In genomic region chr7:145139100-145139499, GRCm38 (mm10) we compare ENCODE assay signal across 23 mouse cellular contexts.
A peak's percentile ranks its signal among the peaks of the same experiment; 100 is the strongest.
DNase-seq lines count a peak whose midpoint lies in the region; ATAC-seq and TF ChIP-seq lines count a peak whose summit lies in the region.
"Had no signal": no experiment of that assay in that cellular context is flagged by ENCODE, and none has a peak within 500 bp of the region (broad histone marks: within the 10 kb centered on the region; RNA-seq: fewer than 3 reads in every experiment).

No protein-coding gene starts in this region.

- H3K4me1 ChIP-seq in lung, postnatal 0 days (ENCODE audit: insufficient read depth, low read depth, low read length) = no peaks in the 10 kb centered on the region
- no peaks in the 10 kb centered on the region for H3K4me1 ChIP-seq in lung, adult 2 months (ENCODE audit: control insufficient read depth, insufficient read depth, low read length)
- H3K4me1 ChIP-seq: heart, embryonic 13.5 days had no signal

- no peak for TF ChIP-seq CTCF in lung, postnatal 0 days (IDR thresholded peaks at IDR 0.05)
- no peak for TF ChIP-seq CTCF in lung, adult 2 months (IDR thresholded peaks at IDR 0.05; ENCODE audit: insufficient read depth, low read length)

- no peaks in the 10 kb centered on the region for H3K36me3 ChIP-seq in lung, postnatal 0 days (ENCODE audit: insufficient read depth, low read length)
- H3K36me3 ChIP-seq: embryonic facial prominence, embryonic 10.5 days; G1E; heart, embryonic 13.5 days; hindbrain, embryonic 12.5 days had no signal

- H3K9me3 ChIP-seq in lung, postnatal 0 days (ENCODE audit: low read length) = peaks cover 8% of the 10 kb centered on the region; the same call in 1 of the 2 replicates

- no peak overlapping the region for H3K9ac ChIP-seq in lung, postnatal 0 days (replicated peaks; ENCODE audit: low read depth)
- H3K9ac ChIP-seq: forebrain, embryonic 13.5 days; forebrain, postnatal 0 days; heart, embryonic 13.5 days; hindbrain, embryonic 12.5 days had no signal

- 65% methylated on average over 1 of the region's 1 CpGs for WGBS in lung, postnatal 0 days
- WGBS in lung, adult 2 months = 44% methylated on average over 1 of the region's 1 CpGs

- no peak overlapping the region for H3K4me2 ChIP-seq in lung, postnatal 0 days (replicated peaks; ENCODE audit: low read depth, low read length)
- H3K4me2 ChIP-seq: forebrain, embryonic 13.5 days; heart, embryonic 13.5 days; hindbrain, embryonic 12.5 days had no signal

- H3K27me3 ChIP-seq in lung, postnatal 0 days (replicated peaks; ENCODE audit: insufficient read depth, low read length) = no peaks in the 10 kb centered on the region
- H3K27me3 ChIP-seq: forebrain, embryonic 13.5 days; heart, embryonic 13.5 days; hindbrain, embryonic 12.5 days had no signal

- no peak for TF ChIP-seq EP300 in lung, postnatal 0 days (IDR thresholded peaks at IDR 0.05)

- peak; percentile 23 for DNase-seq in lung, postnatal 0 days (ENCODE audit: low spot score)
- no peak for DNase-seq in lung, adult 2 months
- DNase-seq in ES-CJ7 (ENCODE audit: low read depth, low spot score) = peak; percentile 100
- peak; percentile 98 for DNase-seq in ZHBTc4 (ENCODE audit: low read depth, low spot score)
- DNase-seq in cerebellum, postnatal 36 days = no peak
- DNase-seq: adrenal gland, adult 2 months; adrenal gland, postnatal 25 days; B cell, adult 2 months; cerebellum, adult 8-10 months; forebrain, postnatal 0 days; gastrocnemius, postnatal 14 days; heart, postnatal 4 days; kidney, adult 8-10 months had no signal

- no peak overlapping the region for H3K27ac ChIP-seq in lung, postnatal 0 days (ENCODE audit: low read length)
- H3K27ac ChIP-seq: embryonic facial prominence, embryonic 10.5 days; forebrain, embryonic 13.5 days; heart, embryonic 13.5 days; hindbrain, embryonic 12.5 days had no signal

- no peak for TF ChIP-seq POLR2A in lung, adult 2 months (IDR thresholded peaks at IDR 0.05; ENCODE audit: borderline replicate concordance, extremely low read depth, low read depth, low read length)

- no peak for ATAC-seq in lung, postnatal 0 days
- ATAC-seq in granulocyte monocyte progenitor cell, adult 5-6 weeks (replicated peaks; ENCODE audit: poor library complexity, severe bottlenecking) = no peak
- ATAC-seq: CD4-positive, CD25-positive, alpha-beta regulatory T cell, adult 4 months; forebrain, embryonic 13.5 days; forebrain, postnatal 0 days; hindbrain, embryonic 16.5 days; inflammation-experienced regulatory T-cells, adult 6 months; intestine, postnatal 0 days had no signal

- no peak overlapping the region for H3K4me3 ChIP-seq in lung, postnatal 0 days (ENCODE audit: low read depth, low read length)
- no peak overlapping the region for H3K4me3 ChIP-seq in lung, adult 2 months (replicated peaks; ENCODE audit: extremely low read depth, low read depth, low read length)
- H3K4me3 ChIP-seq: embryonic facial prominence, embryonic 10.5 days; forebrain, embryonic 13.5 days; heart, embryonic 13.5 days; hindbrain, embryonic 12.5 days had no signal

Comparison
In these comparisons a context has a peak if more than half of its experiments do, and no peak if none do; other contexts are left out.
1. DNase-seq: peak in lung, postnatal 0 days (single experiment), ES-CJ7 (single experiment) and ZHBTc4 (single experiment); none in lung, adult 2 months (single experiment) and cerebellum, postnatal 36 days (0 of 2).